Mouse (Mus musculus) hindbrain, postnatal 0 days (tissue): ENCODE measurements around the gene Mta1. TPM values are rescaled to one million over a fixed set of nuclear protein-coding genes. Genes with fewer than 3 reads are reported as not detected.
A peak's percentile ranks its signal among the peaks of the same experiment; 100 is the strongest.

Source experiments
- ATAC-seq: fragments of 200-750 bp; cut with Nextera tagmentation; 2 replicates; pipeline ENCODE4 v1.8.0; 2017; ENCODE audit warnings: mild to moderate bottlenecking, moderate TSS enrichment, moderate library complexity
- DNase-seq: peaks from one replicate; pipeline ENCODE4 v3.0.0-alpha.2; 2015; ENCODE audit warnings: low spot score
- H3K27ac ChIP-seq: fragments of 300-500 bp; sonication (generic); 2 replicates; pipeline ENCODE4 v1.5.1; 2014; ENCODE audit warnings: mild to moderate bottlenecking
- H3K27me3 ChIP-seq: fragments of 300-500 bp; sonication (generic); 2 replicates; pipeline ENCODE4 v1.6.1; 2014; ENCODE audit warnings: low read length, mixed read lengths; ENCODE audit not compliant: insufficient read depth
- H3K36me3 ChIP-seq: fragments of 300-500 bp; sonication (generic); 2 replicates; pipeline ENCODE4 v1.6.1; 2014; ENCODE audit warnings: low read length, mixed read lengths; ENCODE audit not compliant: insufficient read depth
- H3K4me1 ChIP-seq: fragments of 300-500 bp; sonication (generic); 2 replicates; pipeline ENCODE4 v1.6.1; 2014; ENCODE audit warnings: antibody characterized with exemption, low read length, mixed read lengths; ENCODE audit not compliant: insufficient read depth
- H3K4me2 ChIP-seq: fragments of 300-500 bp; sonication (generic); 2 replicates; pipeline ENCODE4 v1.6.1; 2014; ENCODE audit warnings: low read depth, mild to moderate bottlenecking, low read length, moderate library complexity, mixed read lengths
- H3K4me3 ChIP-seq: fragments of 300-500 bp; sonication (generic); 2 replicates; pipeline ENCODE4 v1.5.1; 2014; ENCODE audit warnings: low read length
- H3K9ac ChIP-seq: fragments of 300-500 bp; sonication (generic); replicated peaks from 2 replicates; pipeline ENCODE4 v1.6.1; 2014; ENCODE audit warnings: mild to moderate bottlenecking, low read length, moderate library complexity, mixed read lengths
- H3K9me3 ChIP-seq: fragments of 300-500 bp; sonication (generic); 2 replicates; pipeline ENCODE4 v1.6.1; 2016; ENCODE audit warnings: low read length, mixed read lengths
- CTCF ChIP-seq: IDR thresholded peaks from 2 replicates; pipeline ENCODE4 v1.5.1; 2016; ENCODE audit warnings: antibody characterized with exemption, control low read depth, low read depth
- WGBS: fragments of 180-500 bp; shearing (Covaris S2); extraction: QIAGEN DNeasy Blood & Tissue Kit; methylation state at CpG from one replicate; pipeline ENCODE4 v1.1.7; 2014; 5-methylcytosine and 5-hydroxymethylcytosine counted together
- polyA plus RNA-seq: library from polyadenylated mRNA; unstranded; fragments of >200 nt; fragmentation: Nextera tagmentation; extraction: Ambion mirVana; gene quantifications from 2 replicates; pipeline ENCODE4 v1.2.1, GENCODE M21; 2015
- total RNA-seq: library from RNA; depleted of rRNA; stranded (reverse); fragments of >200 nt; gene quantifications from 2 replicates; pipeline ENCODE4 v1.2.3, GENCODE M21; 2014

Mta1 gene
- total and polyA plus RNA-seq, 2 experiments from 2014 or later: 13.1 to 57.6 TPM

DNA sequence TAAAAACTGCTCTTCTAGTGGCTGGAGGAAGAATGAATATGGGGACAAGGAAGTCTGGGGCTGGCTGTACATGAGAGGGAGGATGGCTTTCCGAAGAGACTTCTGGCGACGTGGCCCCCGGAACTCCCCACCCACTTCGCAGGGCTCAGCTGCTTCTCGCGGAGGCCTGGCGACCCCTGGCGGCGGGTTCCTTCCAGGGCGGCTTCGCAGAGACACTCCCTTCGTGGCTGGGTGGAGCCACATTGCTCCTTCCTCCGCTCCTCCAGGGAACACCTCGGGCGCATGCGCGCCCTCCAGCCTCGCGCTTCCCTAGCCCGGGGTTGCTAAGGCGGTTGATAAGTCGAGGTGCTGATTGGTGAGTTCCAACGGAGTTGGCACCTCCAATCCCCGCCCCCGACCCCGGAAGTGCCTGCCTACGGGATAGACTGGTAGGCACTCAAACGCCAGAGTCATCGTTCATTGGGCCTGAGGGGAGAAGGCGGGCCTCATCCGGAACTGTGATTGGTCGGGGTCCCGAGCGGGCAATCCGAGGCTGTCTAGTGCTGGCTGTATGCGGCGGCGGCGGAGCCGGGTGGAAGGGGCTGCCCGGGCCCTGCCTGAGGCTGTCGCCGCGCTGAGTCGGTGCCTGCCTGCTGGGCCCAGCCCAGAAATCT lies 57.9 kb downstream of the Mta1 start, which contains the start of gene Tedc1:
Tedc1 (plus strand) TSS at position 535 of the 653 bp plus-strand sequence.
- Histone ChIP-seq H3K27me3 (no peaks in the 10 kb centered on the region), H3K4me3 (peak within 1 kb of the TSS; percentile 60), H3K27ac (peak within 1 kb of the TSS; percentile 76), H3K9me3 (no peaks in the 10 kb centered on the region), H3K36me3 (no peaks in the 10 kb centered on the region), H3K4me2 (peak within 1 kb of the TSS; percentile 96), H3K9ac (peak within 1 kb of the TSS; percentile 62), H3K4me1 (peaks cover 18% of the 10 kb centered on the region)
- peak; percentile 99 for TF ChIP-seq CTCF
- peak; percentile 99 for ATAC-seq
- WGBS: under 1% methylated on average over 46 of the region's 46 CpGs
- peak; percentile 100 for DNase-seq

DNA sequence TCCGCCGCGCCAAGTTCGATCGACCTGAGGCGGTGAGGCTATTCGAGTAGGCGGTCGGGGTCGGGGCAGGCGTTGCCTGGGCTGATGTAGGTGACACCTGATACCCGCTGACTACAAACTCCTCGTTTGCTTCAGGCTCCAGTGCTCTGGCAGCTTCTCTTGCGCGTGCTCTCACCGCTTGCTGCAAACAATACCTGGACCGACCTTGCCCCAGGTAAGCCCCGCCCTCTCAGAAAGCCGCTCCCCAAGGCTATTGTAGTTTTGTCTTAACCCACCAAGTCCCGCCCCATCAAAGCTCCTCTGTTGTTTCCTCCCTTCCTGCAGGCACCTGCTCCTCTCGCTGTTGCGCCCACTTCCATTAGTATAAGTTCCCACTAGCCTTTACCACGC lies 58.5 kb downstream of the Mta1 start:
- Histone ChIP-seq H3K9me3 (no peaks in the 10 kb centered on the region), H3K9ac (peak overlapping the region; percentile 40), H3K4me3 (peak overlapping the region; percentile 60), H3K4me1 (peaks cover 15% of the 10 kb centered on the region), H3K4me2 (peak overlapping the region; percentile 96), H3K27me3 (no peaks in the 10 kb centered on the region), H3K36me3 (no peaks in the 10 kb centered on the region), H3K27ac (no peak overlapping the region)
- ATAC-seq (no peak), DNase-seq (no peak)
- no peak for TF ChIP-seq CTCF
- WGBS: under 1% methylated on average over 23 of the region's 23 CpGs

DNA sequence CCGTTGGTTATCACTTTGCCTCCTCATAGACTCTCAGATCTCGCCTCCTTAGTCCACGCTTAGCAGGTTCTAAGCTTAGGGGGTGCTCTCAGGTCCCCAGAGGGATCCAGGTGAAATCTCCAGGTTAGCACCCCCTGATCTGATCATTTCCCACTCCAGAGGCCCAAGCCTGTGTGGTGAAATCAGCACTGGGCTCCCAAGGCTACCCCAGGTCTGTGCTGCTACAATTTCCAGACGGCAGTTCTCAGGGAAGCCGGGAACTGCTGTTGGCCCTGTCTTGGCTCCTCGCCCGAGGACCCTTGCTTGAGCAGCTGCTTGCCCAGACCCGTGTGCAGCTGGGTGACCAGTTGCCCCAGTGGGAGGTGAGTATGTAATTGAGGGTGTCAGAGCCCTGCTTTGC lies 58.9 kb downstream of the Mta1 start:
- peak; percentile 24 for DNase-seq
- Histone ChIP-seq H3K4me3 (peak overlapping the region; percentile 60), H3K36me3 (no peaks in the 10 kb centered on the region), H3K4me2 (peak overlapping the region; percentile 96), H3K4me1 (peaks cover 12% of the 10 kb centered on the region), H3K9ac (peak overlapping the region; percentile 40; the same call in 1 of the 2 replicates), H3K9me3 (no peaks in the 10 kb centered on the region), H3K27ac (no peak overlapping the region), H3K27me3 (no peaks in the 10 kb centered on the region)
- no peak for ATAC-seq
- TF ChIP-seq CTCF: no peak
- 26% methylated on average over 8 of the region's 8 CpGs for WGBS

DNA sequence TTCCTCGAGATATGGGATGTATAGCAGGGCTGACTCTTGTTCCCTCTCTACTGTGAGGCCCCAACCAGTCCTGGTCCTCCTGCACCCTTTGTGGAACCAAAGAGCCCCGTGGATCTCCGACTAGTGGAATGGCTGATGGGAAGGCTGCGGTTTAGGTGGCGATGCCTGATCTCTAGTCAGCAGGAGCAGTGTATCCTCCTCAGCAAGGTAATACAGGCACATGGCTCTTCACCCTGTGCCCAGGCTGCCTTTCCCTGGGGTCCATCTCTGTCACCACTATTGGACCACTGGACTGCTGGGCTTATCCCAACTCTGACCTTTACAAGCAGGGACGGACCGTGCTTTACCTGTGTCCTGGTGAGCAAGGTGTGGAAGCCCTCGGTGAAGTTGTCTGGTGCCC lies 59.4 kb downstream of the Mta1 start:
- ATAC-seq (no peak), DNase-seq (no peak)
- peaks cover 12% of the 10 kb centered on the region for H3K4me1 ChIP-seq
- no peaks in the 10 kb centered on the region for H3K27me3 ChIP-seq
- TF ChIP-seq CTCF: no peak
- H3K4me2 ChIP-seq: no peak overlapping the region
- WGBS: 91% methylated on average over 8 of the region's 8 CpGs
- no peaks in the 10 kb centered on the region for H3K9me3 ChIP-seq
- H3K9ac ChIP-seq: no peak overlapping the region
- H3K27ac ChIP-seq: no peak overlapping the region
- no peak overlapping the region for H3K4me3 ChIP-seq
- H3K36me3 ChIP-seq: no peaks in the 10 kb centered on the region

DNA sequence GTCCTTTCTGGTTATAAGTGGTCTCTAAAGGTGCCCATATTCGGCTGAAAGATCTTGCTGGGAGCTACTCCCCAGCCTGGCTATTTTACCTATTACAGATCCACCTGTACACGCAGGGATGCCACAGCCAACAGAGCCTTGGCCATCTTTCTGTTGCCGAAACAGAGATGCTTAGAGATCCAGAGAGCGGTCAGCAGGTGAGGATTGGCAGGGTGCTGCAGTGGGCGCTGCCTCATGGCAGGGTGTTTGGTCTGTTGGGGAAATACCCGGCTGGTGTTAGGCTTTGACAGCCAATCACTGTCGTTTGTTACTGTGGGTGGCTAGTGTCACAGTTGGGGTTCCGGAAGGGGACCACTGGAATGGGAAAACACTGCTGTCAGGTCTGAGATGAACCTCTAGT lies 59.9 kb downstream of the Mta1 start:
- no peak overlapping the region for H3K27ac ChIP-seq
- 87% methylated on average over 8 of the region's 8 CpGs for WGBS
- H3K9ac ChIP-seq: no peak overlapping the region
- no peak for TF ChIP-seq CTCF
- H3K27me3 ChIP-seq: no peaks in the 10 kb centered on the region
- H3K36me3 ChIP-seq: no peaks in the 10 kb centered on the region
- H3K9me3 ChIP-seq: no peaks in the 10 kb centered on the region
- ATAC-seq (no peak), DNase-seq (no peak)
- no peak overlapping the region for H3K4me2 ChIP-seq
- H3K4me3 ChIP-seq: no peak overlapping the region
- peaks cover 13% of the 10 kb centered on the region for H3K4me1 ChIP-seq

DNA sequence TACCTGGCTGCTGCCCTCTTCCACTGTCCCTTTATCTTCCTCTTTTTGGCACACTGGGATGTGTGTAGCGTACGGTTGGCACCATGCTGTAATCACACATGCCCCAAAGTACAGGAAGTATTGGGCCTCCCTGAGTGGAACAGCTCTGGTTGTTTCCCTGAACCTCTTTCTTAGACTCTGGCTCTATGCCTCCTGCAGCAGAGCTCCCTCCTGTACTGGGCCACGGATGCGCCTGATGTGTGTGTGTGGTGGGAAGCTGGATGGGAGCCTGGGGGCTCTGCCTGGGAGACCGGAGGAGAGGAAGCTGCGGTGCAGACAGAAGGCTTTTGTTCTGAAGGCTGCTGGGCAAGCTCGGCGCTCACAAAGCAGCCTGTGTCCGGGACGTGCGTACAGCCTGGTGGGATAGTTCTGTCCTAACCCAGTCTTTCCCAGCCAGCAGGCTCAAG lies 65.5 kb downstream of the Mta1 start:
- Histone ChIP-seq H3K4me3 (no peak overlapping the region), H3K4me1 (peaks cover 5% of the 10 kb centered on the region; the same call in 1 of the 2 replicates), H3K9me3 (no peaks in the 10 kb centered on the region), H3K27me3 (no peaks in the 10 kb centered on the region), H3K4me2 (no peak overlapping the region), H3K9ac (peak overlapping the region; percentile 29; the same call in 1 of the 2 replicates), H3K36me3 (no peaks in the 10 kb centered on the region), H3K27ac (peak overlapping the region; percentile 76)
- no peak for TF ChIP-seq CTCF
- WGBS: 51% methylated on average over 11 of the region's 11 CpGs
- DNase-seq (peak; percentile 77), ATAC-seq (peak; percentile 94)

DNA sequence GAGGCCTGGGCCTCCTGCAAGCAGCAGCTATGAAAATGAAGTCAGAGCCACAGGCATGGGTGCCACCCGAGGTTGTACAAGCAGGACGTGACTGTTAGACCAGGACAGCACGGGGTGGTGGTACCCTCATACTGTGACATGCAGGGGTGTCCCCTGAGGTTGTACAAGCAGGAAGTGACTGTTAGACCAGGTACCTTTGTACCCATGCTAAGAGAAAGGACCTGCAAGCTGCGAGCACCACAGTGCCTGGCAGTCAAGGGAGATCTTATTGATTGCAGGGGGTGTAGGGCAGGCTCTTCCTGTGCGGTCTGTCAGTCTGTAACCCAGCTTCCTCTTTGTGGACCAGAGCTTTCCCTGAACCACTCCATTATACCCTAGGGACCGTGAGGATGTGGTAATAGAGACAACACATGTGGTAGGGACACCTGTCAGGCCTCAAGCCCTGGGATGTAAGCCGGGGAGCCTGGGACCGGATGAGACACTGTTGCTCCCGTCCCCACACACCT lies 70.0 kb downstream of the Mta1 start:
- Histone ChIP-seq H3K9ac (no peak overlapping the region), H3K4me1 (peaks cover 3% of the 10 kb centered on the region; the same call in 1 of the 2 replicates), H3K4me3 (no peak overlapping the region), H3K27ac (no peak overlapping the region), H3K36me3 (no peaks in the 10 kb centered on the region), H3K4me2 (no peak overlapping the region), H3K27me3 (no peaks in the 10 kb centered on the region), H3K9me3 (no peaks in the 10 kb centered on the region)
- TF ChIP-seq CTCF: no peak
- no peak for DNase-seq
- 84% methylated on average over 9 of the region's 9 CpGs for WGBS
- ATAC-seq: no peak
